Mouse (Mus musculus) thymus, postnatal 36 days (tissue): ENCODE data around the gene Vasp.

ENCODE experiments used
- DNase-seq, 2 experiments: peaks; one replicate each; pipeline ENCODE4 v3.0.0; 2022; ENCODE audit warnings: mixed read lengths in 2 of 2

The Vasp gene

DNA sequence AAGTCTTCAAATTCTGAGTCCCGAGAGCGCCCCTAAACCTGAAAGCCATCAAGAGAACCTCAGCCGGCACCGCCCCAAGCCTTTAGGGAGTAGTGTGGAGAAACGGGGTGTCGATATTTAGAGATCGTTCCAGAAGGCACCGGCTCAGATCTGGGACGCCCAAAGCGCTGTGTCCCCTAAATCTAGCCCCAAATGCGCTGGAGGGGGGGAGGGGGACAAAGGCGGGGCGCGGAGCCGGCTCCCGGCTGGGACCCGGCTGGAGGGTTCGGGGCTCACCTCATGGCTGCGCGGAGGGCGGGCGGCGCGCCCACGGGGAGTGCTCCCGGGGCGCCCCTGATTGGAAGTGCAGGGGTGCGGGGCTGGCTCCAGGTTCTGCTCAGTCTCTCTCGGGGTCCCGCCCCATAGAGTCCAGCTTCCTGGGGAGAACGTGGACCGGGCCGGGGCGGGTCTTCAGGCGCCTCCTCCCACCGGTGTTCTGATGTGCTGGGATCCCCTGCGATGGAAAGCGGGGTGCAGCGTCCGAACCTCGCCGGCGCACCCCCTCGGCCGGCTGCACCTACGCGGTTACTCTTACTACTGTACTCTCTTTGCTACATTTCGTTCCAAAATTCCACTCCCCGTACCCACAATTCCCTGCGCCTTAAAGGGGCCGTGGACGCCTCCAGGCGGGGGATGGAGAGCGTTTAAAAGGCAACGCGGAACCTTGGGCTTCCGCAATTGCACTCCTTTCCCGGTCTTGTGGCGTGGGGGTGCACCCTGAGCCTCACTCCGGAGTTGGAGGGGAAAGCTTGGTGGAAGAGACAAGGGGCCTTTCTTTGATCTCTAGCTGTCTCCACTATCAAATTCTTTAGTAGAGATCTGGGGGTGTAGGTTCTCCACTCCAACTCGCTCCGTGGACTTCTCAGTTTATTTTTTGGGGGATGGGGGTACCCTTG is at the start of gene Vasp:
Gene Vasp, minus strand, starts transcription at position 580 of the 935 bp plus-strand sequence.
- peak; percentile 83 to 86 for DNase-seq

DNA sequence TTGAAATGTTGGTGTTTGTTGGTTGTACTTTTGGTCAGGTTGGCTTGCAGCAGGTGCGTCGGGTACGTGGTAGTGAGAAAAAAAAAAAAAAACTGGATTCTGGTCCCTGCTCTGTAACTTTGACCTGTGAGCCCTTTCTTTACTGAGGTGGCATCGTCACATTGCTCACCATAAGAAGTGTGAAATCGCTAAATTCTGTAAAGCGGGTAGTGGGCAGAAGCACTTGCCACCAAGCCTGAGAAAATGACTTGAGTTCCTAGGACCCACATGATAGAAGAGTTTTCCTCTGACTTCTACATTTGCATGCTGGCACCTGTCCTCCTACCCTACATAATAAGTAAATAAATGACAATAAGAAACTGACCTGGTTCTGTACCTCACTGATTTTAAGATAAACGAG is 49.0 kb upstream of the Vasp start:
- no peak for DNase-seq

DNA sequence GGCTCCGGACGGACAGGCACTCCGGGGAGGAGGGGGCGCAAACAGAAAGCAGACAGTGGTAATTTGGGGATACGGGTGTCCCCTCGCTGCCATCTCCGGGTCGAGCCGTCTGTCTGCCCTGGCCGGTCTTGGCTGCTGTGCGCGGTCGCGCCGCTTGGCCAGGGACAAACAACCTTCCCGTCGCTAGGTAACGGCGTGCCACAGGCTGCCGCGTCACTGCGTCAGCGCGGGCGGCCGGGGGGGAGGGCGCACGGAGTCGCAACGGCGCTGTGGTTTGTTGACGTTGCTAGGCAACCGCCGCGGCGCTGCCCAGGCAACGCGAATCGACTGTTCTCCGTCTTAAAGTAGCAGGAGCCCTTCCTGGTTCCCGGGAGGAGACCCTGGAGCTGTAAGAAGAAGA is 48.3 kb upstream of the Vasp start:
- peak; percentile 86 to 91 for DNase-seq

DNA sequence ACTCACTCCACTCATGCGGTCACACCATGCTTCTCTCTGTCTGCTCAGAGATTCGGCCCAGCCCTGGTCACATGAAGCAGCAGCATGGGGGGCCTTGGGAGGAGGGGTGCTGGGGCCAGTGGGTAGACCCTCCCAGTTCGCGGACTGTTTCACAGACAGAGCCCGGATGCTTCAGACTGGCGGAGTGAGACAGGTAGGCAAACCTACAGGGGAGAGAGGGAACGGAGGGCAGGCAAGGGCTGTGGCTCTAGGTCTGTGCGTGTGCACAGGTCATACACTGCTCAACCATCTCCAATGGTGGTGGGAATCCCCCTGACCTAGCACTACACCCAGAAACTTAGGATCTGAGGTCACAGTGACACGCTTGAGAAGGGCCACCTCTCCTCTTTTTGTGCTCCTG is 47.8 kb upstream of the Vasp start:
- no peak for DNase-seq

DNA sequence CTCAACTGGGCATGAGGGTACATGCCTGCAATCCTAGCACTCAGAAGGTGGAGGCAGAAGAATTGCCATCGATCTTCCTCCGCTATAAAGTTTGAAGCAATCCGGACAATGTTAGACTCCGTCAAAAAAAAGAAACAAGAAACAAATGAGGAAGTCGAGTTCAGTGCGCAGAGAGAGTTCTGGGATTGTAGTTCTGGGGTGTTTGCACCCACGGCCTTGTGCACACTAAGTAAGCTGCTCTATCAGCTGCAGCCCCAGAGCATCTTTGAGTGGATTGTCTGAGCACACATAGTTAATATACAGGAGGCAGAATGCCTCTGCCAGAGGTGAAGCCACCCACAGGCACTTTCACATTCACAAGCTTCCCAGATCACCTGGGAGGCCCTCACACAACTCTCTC is 47.1 kb upstream of the Vasp start:
- no peak for DNase-seq

DNA sequence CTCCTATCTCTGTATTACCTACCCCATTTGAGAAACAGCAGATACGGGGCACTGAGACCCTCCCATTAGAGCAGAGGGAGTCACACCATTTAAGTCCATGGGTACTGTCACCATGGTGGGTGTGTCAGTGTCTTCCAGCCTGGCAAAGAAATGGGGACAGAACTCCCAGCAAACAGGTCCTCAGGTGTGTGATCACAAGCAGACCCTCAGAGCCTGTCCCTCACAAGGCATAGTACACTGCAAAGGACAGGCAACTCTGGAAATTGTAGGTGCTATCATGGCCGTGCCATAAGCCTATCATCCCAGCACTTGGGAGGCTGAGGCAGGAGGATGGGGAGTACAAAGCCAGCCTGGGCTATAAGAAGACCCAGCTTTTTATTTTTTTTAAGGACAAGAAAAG is 46.6 kb upstream of the Vasp start:
- no peak for DNase-seq

DNA sequence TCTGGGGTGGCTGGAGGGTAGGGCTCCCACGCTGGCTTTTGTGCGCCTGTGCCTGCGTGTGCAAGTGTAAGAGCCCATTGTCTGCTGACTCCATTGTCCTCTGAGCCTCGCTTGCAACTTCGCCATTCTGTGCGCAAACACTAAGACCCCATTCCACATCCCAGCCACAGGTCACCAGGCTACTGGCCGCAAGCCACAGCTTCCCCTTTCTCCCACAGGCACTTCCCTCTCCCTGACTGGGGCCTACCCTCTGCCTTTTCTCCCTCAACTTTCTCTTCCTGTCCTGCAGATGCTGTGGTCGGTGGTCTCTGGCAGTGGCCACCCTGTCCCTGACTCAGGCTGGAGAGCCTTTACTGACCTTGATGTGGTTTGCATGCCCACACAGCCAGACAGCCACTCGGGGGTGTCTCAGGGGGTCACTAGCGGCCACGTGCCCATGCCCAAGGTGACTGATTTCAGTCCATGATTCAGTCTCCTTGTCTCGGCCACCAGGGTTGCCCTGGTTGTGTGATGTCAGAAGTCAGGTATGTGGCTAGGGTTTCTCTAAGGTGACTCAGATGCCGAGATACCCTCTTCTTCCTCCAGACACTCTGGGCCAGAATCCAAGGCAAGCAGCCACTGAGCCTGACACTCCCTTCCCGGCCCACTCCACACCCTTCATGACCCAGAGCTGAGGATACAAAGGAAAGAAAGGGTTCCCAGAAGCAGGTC is 45.0 kb upstream of the Vasp start:
- no peak for DNase-seq

DNA sequence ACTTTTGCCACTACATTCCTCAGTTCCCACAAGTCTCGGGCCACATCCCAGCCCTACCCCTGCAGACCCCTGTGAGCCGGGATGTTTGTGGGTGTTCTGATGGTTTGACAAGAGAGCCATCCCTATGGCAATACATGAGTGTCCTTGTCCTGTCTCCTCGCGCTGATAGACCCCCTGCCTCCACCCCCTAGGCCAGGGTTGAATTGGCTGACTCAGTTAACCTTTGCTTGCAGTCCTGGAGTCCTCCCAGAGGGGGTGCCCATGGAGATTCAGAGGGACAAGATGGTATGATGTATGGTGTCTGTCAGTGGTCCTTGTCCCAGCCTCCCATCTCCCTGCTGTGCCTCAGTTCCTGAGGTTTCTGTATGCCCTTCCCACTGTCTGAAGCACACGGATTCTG is 42.4 kb upstream of the Vasp start:
- no peak for DNase-seq

DNA sequence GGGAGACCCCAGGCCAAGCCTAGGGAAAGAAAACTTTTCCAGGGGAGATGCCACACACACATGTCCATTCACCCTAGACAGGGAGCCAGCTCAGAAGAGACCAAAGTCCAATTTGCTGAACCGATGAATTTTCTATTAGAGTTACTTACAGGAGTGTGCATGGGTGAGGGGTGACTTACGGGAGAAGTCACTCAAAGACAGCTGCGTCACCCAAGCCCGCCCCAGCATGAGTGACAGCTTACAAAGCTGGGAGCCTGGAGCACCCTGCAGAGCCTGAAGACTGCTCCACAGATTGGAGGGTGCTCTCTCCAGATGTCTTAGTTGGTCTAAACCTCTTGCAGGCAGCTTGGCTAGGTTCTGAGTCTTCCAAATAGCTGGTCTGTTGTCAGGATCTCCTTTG is 40.4 kb upstream of the Vasp start:
- no peak for DNase-seq

DNA sequence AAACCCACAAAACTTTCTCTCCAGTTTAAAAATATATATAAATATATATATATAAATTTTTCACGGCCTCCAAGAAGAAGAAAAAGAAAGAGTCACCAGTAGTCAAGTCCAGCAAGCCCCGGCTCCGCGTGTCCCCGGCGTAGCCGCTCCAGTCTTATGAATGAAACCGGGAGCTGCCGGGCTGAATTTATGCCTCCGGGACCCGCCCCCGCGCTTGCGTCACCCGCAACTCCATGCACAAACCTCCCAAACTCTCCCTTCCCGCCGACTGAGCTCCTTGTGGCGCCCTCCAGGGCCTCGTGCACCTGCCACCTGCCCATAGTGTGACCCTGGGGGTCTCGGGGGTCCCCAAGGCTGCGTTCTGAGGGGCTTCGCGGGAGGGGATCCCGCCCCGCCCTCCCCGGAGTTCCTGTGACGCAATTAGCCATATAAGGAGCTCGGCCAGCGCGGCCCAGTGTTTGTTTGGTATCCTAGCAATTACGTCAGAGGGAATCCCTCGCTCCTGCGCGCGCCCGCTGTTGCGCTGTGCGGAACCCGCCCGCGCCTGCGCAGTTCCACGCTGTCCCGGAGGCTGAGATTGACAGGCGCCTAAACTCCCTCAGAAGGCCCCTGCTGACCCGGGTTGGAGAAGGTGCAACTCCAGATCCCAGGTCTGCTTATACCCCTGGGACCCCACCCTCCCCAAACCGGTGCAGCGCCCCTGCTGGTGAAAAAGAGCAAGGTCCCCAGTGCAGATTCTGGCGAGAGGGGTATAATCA is 38.4 kb upstream of the Vasp start, which contains the start of gene Fosb:
Gene Fosb, minus strand, starts transcription at position 168 of the 758 bp plus-strand sequence.
- DNase-seq: peak; percentile 89 to 93

DNA sequence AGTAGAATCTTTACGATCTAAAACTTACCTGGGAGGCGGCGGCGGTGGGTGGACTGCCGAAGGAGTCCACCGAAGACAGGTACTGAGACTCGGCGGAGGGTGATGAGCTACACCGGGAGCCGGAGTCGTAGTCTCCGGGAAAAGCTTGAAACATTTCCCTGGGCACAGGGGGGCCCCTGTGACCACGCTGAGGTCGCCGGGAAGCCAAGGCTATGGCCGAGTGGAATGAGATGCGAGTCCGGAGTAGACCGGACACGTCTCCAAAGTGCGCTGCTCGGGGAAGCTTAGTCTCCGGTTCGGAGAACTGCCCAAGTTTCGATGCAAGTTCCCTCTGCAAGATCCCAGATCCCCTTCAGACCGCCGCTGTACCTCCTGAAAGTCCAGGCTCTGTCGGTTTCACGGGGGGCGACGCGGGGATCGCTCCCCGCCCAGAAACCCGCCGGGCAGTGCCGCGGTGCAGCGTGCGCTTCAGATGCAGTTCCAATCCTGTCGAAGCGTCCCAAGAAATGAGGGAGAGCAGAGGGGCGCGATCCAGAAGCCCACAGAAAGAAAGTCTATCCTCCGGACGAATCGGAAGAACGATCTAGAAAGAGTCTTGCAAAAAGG is 37.8 kb upstream of the Vasp start:
- no peak for DNase-seq

DNA sequence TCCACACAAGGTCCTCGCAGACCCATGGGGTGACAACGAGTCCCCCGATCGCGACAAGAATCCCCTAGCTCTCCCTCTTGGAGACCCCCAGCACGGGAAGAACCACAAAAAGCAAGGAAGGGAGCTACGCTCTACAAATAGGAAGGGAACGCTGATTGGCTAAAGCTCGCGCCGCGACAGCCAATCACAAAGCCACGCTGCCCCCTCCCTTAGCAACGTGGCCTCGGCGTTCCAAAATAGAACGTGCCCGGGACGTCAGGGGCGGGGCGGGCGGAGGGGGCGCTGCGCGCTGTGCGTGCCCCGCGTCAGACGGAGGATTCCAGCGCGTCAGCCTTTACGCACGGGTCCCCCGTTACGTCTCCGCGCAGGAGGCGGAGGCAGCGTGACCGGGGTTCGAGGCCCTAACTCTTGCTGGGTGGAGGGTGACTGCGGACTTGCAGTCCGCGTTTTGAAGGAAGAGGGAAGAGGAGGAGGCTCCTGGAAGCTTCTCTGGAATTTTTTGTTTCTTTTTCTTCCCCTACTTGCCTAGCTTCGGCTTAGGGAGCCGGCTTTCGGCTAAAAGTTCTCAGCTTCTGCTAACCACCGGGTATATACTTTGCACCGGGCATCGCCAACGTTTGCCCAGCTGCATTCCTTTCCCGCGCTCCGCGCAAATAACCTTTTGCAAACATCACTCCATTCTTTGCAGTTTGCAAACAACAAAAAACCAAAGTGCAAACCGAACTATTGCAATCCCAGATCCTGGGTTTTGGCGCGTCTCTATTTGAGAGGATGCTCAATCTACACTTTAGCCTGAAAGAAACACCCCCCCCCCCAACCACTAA is 37.0 kb upstream of the Vasp start:
- DNase-seq: peak; percentile 94 to 96

DNA sequence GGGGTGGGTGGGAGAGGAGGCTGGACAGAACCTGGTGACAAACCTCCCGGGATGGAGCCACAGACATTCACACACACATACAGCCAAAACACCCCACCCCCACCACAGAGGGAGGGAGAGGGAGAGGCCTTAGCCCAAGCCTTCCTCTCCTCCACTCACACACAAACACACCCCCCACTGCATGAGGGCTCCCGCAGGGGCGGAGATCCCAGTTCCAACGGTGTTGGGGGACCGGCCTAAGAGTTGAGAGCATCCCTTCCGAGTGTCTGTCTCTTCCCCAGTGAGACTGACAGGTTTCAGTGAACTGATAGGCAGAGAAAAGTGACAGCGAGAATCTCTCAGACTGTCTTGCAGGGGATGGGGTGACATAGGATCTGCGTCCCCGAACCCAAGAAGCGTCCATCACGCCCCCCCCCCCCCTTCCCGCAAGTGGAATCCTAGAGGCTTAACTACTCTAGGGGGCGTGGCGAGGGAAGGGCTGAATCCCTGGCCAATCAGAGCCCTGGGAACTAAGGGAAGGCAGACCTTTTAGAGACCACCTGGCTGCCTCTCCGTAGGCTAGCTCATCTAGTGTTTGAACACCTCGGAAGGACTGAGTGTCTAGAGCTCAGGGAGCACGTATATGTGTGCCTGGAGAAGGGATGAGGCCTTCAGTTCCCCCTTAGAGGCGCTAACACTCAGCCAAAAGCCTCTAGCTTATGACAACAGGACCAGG is 36.3 kb upstream of the Vasp start:
- DNase-seq: peak in 1 of 2 experiments; percentile 61

DNA sequence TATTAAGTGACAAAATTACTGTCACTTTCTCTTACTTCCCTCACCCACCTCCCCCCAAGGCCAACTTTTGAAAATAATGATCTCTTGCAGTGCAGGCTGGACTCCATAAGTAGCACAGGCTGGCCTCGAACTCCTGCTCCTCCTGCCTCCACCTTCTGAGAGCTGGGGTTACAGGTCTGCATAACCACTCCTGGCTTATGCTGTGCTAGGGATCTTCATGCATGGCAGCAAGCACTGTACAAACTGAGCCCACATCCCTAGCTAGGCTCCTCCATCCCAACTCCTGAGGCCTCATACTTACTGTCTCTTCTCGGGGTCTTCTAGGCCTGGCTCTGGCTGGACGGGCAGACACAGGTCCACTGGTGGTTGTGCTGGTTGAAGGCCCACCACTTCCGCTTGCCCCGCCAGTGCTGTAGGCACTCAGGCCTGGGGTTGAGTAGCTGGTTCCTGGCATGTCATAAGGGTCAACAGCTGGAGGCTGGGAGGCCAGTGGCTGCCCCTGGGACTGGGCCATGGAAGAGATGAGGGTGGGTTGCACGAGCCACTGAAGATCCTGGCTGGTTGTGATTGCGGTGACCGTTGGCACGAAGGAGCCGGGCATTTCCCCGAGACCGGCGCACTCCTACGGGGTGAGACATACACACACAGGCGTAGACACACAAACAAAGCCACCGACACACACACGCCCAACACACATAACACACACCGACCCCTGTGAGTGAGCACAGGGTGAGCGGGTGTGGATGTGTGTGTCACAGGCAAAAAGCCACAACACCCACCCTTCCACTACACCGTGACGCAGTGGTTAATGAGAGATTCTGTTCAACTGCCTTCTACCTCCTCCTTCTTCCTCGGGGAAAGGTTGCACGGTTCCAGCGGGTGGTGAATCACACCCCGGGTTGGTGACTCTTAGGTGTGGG is 35.5 kb upstream of the Vasp start:
- no peak for DNase-seq

DNA sequence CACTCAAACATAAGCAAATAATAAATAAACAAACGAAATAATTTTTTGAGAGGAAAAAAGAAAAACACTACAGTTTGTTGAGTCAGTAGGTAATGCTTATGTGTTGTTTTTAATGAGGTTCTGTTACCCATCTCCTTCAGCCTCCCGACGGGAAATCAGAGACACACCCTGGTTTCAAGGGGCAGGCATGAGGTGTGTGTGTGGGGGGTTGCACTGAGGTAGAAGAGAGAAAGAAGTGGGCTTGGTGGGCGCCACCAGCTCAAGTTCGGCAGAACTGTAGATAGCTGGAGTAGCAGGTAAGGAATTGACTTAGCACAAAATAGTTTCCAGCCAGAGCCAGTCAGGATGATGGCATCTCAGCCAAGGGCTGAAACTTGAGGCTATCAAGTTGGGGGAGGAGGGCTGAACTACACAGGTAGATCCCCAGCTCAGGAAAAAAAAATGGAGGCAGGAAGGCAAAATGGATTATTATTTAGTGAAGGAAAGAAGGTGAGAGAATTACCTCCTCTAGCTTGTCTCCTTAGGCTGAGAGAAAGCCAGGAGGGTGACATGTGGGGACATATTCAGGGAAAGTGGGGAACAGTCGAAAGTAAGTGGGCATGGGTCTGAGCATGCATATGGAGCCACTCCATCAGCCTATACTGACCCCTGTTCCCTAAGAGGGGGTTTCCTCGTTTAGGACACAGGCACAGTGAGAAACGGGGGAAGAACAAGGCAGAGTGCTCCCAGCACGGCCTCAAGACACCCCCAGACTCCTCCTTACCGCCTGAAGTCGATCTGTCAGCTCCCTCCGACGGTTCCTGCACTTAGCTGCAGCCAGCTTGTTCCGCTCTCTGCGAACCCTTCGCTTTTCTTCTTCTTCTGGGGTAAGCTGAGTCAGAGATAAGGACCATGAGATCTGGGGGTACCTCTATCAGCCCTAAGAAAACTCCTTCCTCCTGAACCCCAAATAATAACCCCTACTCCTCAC is 34.5 kb upstream of the Vasp start:
- DNase-seq: no peak

DNA sequence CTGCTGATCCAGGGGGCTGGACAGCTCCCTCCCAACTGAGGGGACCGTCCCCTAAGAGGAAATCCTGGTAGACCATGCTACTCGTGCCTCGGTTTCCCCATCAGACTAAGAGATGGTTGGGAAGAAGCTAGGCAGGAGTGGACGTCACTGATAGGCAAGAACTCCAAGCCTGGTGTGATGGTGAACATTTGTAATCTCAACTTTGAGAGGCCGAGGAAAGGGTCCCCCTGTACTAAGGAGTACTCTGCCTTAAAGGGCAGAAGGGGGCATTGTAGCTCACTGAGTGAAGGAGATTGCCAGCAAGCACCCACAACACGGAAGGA is 33.8 kb upstream of the Vasp start:
- DNase-seq: no peak

DNA sequence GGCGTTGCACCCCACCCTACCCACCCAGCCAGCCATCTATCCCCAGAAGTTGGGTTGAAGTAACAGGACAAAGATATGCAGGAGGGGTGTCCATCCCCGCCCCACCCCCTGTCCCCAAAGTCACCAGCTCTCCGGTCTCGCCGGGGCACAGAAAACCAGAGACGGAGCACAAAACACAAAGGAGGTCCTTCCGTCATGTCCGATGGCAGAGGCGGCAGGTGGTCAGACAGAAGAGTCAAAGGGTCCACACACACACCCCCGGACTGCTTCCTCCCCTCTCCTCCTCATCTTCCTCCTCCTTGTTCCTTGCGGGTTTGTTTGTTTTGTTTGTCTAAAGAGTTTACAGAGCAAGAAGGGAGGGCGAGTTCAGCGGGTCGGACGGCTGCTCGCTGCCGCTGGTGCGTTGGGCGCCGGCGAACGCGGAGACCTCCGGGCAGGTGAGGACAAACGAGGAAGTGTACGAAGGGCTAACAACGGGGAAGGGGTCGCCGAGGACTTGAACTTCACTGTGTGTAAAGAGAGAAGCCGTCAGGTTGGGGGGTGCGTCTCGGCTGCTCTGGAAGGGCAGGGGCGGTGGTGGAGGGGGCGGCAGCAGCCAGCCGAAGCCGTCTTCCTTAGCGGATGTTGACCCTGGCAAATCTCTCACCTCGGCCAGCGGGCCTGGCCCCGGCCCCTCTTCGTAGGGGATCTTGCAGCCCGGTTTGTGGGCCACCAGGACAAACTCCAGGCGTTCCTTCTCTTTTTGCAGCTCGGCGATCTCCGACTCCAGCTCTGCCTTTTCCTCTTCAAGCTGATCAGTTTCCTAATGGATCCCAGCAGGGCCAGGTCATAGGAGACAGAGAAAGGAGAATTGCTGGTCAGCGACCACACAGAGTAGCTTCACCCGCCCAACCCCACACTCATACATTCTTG is 33.1 kb upstream of the Vasp start:
- DNase-seq: no peak

DNA sequence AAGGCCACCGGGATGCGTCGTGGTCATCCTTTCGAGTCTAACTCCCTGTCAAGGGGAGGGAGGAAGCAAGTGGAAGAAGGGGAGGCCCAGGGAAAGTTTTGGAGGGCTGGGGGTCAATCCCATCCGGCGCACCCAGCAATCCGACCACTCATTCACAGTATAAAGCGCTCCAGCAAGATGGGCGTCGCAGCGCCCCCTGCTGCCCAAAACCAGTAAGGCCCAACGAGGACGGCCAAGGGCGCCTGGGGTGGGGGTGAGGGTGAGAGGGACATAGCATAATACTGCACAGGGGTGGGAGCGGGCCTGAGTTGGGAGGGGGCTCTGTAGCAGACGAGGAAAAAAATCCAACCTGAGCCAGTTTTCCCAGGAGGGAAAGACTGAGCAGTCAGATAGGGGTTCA is 32.2 kb upstream of the Vasp start:
- DNase-seq: peak; percentile 76 to 78
